Mouse (Mus musculus) testis, adult 2 months (tissue): ENCODE results near the gene Hoxa3.

Experiments used
- CTCF ChIP-seq: fragments of 200-500 bp; IDR thresholded peaks from 2 replicates; pipeline ENCODE4 v1.5.1; 2012; ENCODE audit warnings: low read depth, mild to moderate bottlenecking, inconsistent platforms, low read length, moderate library complexity; ENCODE audit not compliant: control insufficient read depth, insufficient read depth, insufficient replicate concordance
- POLR2A ChIP-seq: fragments of 200-500 bp; IDR thresholded peaks from 2 replicates; pipeline ENCODE4 v1.6.1; 2012; ENCODE audit warnings: low read depth, mild to moderate bottlenecking, inconsistent platforms, low read length, moderate library complexity; ENCODE audit not compliant: control insufficient read depth

GRCm38 (mm10) chr6:52180726-52181125, 32.4 kb downstream of the Hoxa3 start:
- TF ChIP-seq CTCF (no peak), POLR2A (no peak)
